Mouse (Mus musculus): Measurements from ENCODE around the gene Cbs.

- no peak for TF ChIP-seq CTCF (IDR thresholded peaks at IDR 0.05; ENCODE audit: low read depth, low read length)
- no peak for TF ChIP-seq POLR2A (IDR thresholded peaks at IDR 0.05; ENCODE audit: extremely low read depth, insufficient read depth, low read length)
These were observed 4.0 kb downstream of the Cbs start for GRCm38 (mm10) chr17:31633007-31633406.
